Comparison of ENCODE assay signal across 8 mouse cellular contexts in genomic region chr4:123282500-123282899, GRCm38 (mm10). TPM values are rescaled to one million over a fixed set of nuclear protein-coding genes. Genes with fewer than 3 reads are reported as not detected.
DNase-seq lines count a peak whose midpoint lies in the region; ATAC-seq and TF ChIP-seq lines count a peak whose summit lies in the region.

No protein-coding gene starts in this region.

- peak; percentile 96 for ATAC-seq in megakaryocyte, adult 5-6 weeks (ENCODE audit: poor library complexity, severe bottlenecking)

- DNase-seq in adipocyte (ENCODE audit: low spot score) = peak; percentile 89
- DNase-seq in gastrocnemius, adult 8-10 months (ENCODE audit: low spot score in 2 of 2) = peak; percentile 83 to 90
- DNase-seq in hindlimb bud, embryonic 11.5 days (ENCODE audit: extremely low spot score, low read depth, low spot score) = peak; percentile 62
- DNase-seq in left cerebral cortex, adult 2 months (ENCODE audit: extremely low spot score in 1 of 2, low spot score in 2 of 2) = peak; percentile 87 to 89
- DNase-seq in right cerebral cortex, adult 18-20 months = peak; percentile 90
- DNase-seq in urinary bladder, adult 2 months (ENCODE audit: low spot score) = peak; percentile 89

- peak; percentile 68 for TF ChIP-seq CTCF in cortical plate, adult 2 months (IDR thresholded peaks at IDR 0.05; ENCODE audit: extremely low read depth, insufficient read depth, low read length)
- peak; percentile 96 for TF ChIP-seq CTCF in left cerebral cortex, adult 2 months (IDR thresholded peaks at IDR 0.05)

- peak overlapping the region; percentile 40 for H3K4me3 ChIP-seq in cortical plate, adult 2 months (ENCODE audit: insufficient read depth, low read length)
- H3K4me3 ChIP-seq in left cerebral cortex, adult 2 months = peak overlapping the region; percentile 64

- H3K4me1 ChIP-seq in cortical plate, adult 2 months (ENCODE audit: control insufficient read depth, insufficient read depth, low read length) = peaks cover 5% of the 10 kb centered on the region

- peak overlapping the region; percentile 82 for H3K27ac ChIP-seq in cortical plate, adult 2 months (ENCODE audit: insufficient read depth, low read length)
- peak overlapping the region; percentile 81 for H3K27ac ChIP-seq in left cerebral cortex, adult 2 months

- intact Hi-C loops in left cerebral cortex, adult 2 months (cut with DNase I) = no loop called here

- TF ChIP-seq POLR2A in cortical plate, adult 2 months (IDR thresholded peaks at IDR 0.05; ENCODE audit: extremely low read depth, insufficient read depth, low read length) = no peak

RNA-seq across cellular contexts. Expression of gene Pabpc4, which starts 20.3 kb away (rescaled TPM):
- polyA plus RNA-seq in cortical plate, adult 2 months (2012; rRNA removed) = 35.3 and 35.6 TPM in 2 replicates
- 100 to 1,000 TPM; 325 to 385 (median 343) TPM for total RNA-seq in gastrocnemius, adult 8-10 months (2022)
- 10 to 100 TPM; 44.9 to 45.4 TPM for total RNA-seq in left cerebral cortex, adult 2 months (2021)
- total RNA-seq in megakaryocyte, adult 5-6 weeks (2015) = 29.1 and 32.3 TPM in 2 replicates
- 30.1 and 34.8 TPM in 2 replicates for total RNA-seq in megakaryocyte, adult 5-6 weeks (2017)
- polyA plus RNA-seq in urinary bladder, adult 2 months (2012; rRNA removed) = 46.1 and 56.9 TPM in 2 replicates

RNA-seq across cellular contexts. Expression of gene Oxct2a, which starts 40.9 kb away (rescaled TPM):
- polyA plus RNA-seq in cortical plate, adult 2 months (2012; rRNA removed) = 0.10 and 0.13 TPM in 2 replicates
- under 1 TPM in 1 of 4 experiments, not detected in 3; 0.27 TPM for total RNA-seq in gastrocnemius, adult 8-10 months (2022)
- not detected for total RNA-seq in left cerebral cortex, adult 2 months (2021)
- total RNA-seq in megakaryocyte, adult 5-6 weeks (2015) = not detected in 2 replicates
- not detected in 2 replicates for total RNA-seq in megakaryocyte, adult 5-6 weeks (2017)
- 0.10 TPM in 1 of 2 replicates, not detected in the other for polyA plus RNA-seq in urinary bladder, adult 2 months (2012; rRNA removed)

RNA-seq across cellular contexts. Expression of gene Heyl, which starts 49.1 kb away (rescaled TPM):
- polyA plus RNA-seq in cortical plate, adult 2 months (2012; rRNA removed) = 2.0 TPM in 2 replicates
- 1 to 10 TPM; 2.9 to 4.7 (median 3.2) TPM for total RNA-seq in gastrocnemius, adult 8-10 months (2022)
- total RNA-seq in left cerebral cortex, adult 2 months (2021) = 1 to 10 TPM; 2.7 to 3.9 TPM
- not detected in 2 replicates for total RNA-seq in megakaryocyte, adult 5-6 weeks (2015)
- not detected in 2 replicates for total RNA-seq in megakaryocyte, adult 5-6 weeks (2017)
- 2.0 and 3.3 TPM in 2 replicates for polyA plus RNA-seq in urinary bladder, adult 2 months (2012; rRNA removed)

Comparison
In these comparisons a context has a peak if more than half of its experiments do, and no peak if none do; other contexts are left out.
1. Peak in every context shown above with its lines: DNase-seq, ATAC-seq, H3K4me3 ChIP-seq and H3K27ac ChIP-seq.
2. RNA of gene Pabpc4, which starts 20.3 kb away (total RNA-seq): 325 to 385 TPM in gastrocnemius, adult 8-10 months; 44.9 to 45.4 TPM in left cerebral cortex, adult 2 months and 29.1 to 34.8 TPM in megakaryocyte, adult 5-6 weeks; every median in the first group is over 4 times any median in the second.